Mouse (Mus musculus): ENCODE results near the gene Cyp3a41b. TPM values are rescaled to one million over a fixed set of nuclear protein-coding genes. Genes with fewer than 3 reads are reported as not detected.
"Not testable (repeated sequence)": the region's sequence is repeated elsewhere in the genome, so short reads cannot be mapped to it uniquely, and the experiment has no call there.

Cyp3a41b gene
- not detected in 2 replicates for polyA plus RNA-seq (2016; fragmentation: Nextera tagmentation; extraction: Ambion mirVana)

DNA sequence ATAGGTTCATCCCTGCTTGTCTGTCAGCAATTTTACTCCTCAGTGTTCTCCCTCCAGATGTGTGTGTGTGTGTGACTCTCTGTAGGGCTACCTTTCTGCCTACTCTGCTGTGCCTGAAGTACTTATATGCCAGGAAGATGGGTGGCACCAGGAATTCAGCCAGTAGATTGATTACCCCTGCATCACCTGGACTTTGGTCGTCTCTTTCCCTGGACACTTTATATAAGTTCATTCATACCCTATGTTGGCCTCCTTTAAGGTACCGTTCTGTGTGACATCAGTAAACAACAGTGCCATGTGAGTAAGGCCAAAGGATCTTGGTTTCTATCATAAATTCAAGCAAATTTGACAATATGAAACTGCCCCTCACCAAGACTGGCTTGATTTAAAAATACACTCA is at the start of gene Cyp3a41b:
TSS of gene Cyp3a41b (minus strand) at position 101 of the 400 bp plus-strand sequence.
- H3K4me1 ChIP-seq (replicated peaks); H3K4me3 ChIP-seq; H3K9me3 ChIP-seq (replicated peaks); H3K27me3 ChIP-seq (replicated peaks); ATAC-seq (ENCODE audit: insufficient number of reproducible peaks, low FRiP score); H3K9ac ChIP-seq; H3K4me2 ChIP-seq; H3K27ac ChIP-seq (ENCODE audit: poor library complexity, severe bottlenecking); H3K36me3 ChIP-seq: not testable (repeated sequence)
- 59% methylated on average over 1 of the region's 2 CpGs for WGBS

DNA sequence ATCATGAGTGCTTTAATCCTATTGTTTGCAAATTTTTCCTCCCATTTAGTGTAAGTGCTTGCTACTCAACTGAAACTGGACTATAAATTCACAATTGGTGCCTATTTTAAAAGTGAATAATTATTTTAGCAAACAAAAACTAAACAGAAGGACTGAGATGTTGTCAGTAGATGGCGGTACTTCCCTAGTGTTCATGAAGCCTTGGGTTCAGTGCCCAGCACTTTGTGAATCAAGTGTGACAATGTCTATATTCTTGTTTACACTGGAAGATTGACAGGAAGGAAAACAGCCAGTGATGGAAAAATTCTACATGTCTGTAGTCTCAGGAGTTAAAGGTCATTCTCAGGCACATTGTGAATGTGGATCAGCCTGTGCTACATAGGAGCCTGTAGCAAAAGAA is 47.8 kb upstream of the Cyp3a41b start:
- 64% methylated on average over 1 of the region's 1 CpGs for WGBS
- not testable (repeated sequence) for H3K4me3 ChIP-seq; H3K4me1 ChIP-seq (replicated peaks); H3K27ac ChIP-seq (ENCODE audit: poor library complexity, severe bottlenecking); H3K9ac ChIP-seq; H3K4me2 ChIP-seq; H3K36me3 ChIP-seq; H3K27me3 ChIP-seq (replicated peaks); ATAC-seq (ENCODE audit: insufficient number of reproducible peaks, low FRiP score)
- peaks cover 38% of the 10 kb centered on the region for H3K9me3 ChIP-seq (replicated peaks)

DNA sequence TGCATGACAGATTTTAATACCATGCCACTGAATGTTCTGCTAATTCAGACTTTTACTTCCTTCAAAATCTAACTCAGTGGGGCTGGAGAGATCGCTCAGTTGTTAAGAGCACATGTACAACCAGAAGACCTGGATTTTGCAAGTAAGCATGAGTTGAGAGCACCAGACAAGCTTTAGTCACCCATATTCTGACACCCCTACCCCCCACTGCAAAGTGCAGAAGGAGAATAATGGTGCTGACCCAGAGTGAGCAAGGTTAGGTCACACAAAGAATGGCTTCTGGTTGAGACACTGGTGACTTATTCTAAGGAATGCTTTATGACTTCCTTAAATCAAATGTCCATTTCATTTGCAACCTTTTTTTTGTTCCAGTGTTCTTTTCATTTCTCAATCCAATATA is 20.4 kb upstream of the Cyp3a41b start:
- peaks cover 46% of the 10 kb centered on the region for H3K9me3 ChIP-seq (replicated peaks)

DNA sequence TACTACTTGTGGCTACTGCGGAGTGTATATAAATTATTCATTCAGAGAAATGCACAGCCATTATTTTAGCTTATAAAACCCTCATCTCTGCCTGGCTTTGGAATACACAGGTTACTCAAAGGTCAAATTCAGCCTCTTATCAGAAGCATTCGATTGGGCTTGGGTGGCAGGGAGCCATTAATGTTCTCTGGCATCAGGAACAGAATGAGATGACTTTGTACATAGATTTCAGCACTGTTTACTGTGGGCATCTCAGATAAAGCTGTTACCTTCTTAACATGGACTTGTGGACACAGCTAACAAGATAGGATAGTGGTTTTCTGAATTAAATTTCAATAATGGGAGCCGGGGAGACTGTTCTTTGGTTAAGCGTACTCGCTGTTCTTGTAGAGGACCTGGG is 13.3 kb upstream of the Cyp3a41b start:
- 63% methylated on average over 5 of the region's 5 CpGs for WGBS
- peaks cover 19% of the 10 kb centered on the region for H3K9me3 ChIP-seq (replicated peaks)
- H3K27me3 ChIP-seq (replicated peaks); H3K4me3 ChIP-seq; ATAC-seq (ENCODE audit: insufficient number of reproducible peaks, low FRiP score); H3K36me3 ChIP-seq; H3K4me2 ChIP-seq; H3K27ac ChIP-seq (ENCODE audit: poor library complexity, severe bottlenecking); H3K9ac ChIP-seq; H3K4me1 ChIP-seq (replicated peaks): not testable (repeated sequence)

More for the DNA sequence above, 20.4 kb upstream of the Cyp3a41b start:
- not testable (repeated sequence) for H3K27ac ChIP-seq (ENCODE audit: poor library complexity, severe bottlenecking); H3K4me2 ChIP-seq; H3K9ac ChIP-seq; H3K36me3 ChIP-seq; ATAC-seq (ENCODE audit: insufficient number of reproducible peaks, low FRiP score); H3K4me3 ChIP-seq; H3K27me3 ChIP-seq (replicated peaks); H3K4me1 ChIP-seq (replicated peaks)
- WGBS: 72% methylated on average over 1 of the region's 1 CpGs

DNA sequence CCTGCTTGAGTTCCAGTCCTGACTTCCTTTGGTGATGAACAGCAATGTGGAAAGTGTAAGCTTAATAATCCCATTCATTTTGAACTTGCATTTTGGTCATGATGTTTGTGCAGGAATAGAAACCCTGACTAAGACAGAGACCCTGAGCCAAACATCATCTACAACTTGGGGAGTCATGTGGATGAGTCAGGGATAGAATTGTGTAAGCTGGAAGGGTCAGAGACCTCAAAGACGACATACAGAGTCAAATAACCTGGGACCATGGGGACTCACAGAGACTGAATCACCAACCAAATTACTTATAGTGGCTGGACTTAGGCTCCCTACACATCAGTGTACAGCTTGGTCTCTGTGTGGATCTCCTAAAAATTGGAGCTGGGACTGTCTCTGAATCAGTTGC is 7.2 kb downstream of the Cyp3a41b start:
- H3K9ac ChIP-seq; H3K4me3 ChIP-seq; H3K36me3 ChIP-seq; H3K4me1 ChIP-seq (replicated peaks); H3K4me2 ChIP-seq; H3K27me3 ChIP-seq (replicated peaks); H3K9me3 ChIP-seq (replicated peaks); H3K27ac ChIP-seq (ENCODE audit: poor library complexity, severe bottlenecking); ATAC-seq (ENCODE audit: insufficient number of reproducible peaks, low FRiP score): not testable (repeated sequence)
- 60% methylated on average over 1 of the region's 1 CpGs for WGBS

DNA sequence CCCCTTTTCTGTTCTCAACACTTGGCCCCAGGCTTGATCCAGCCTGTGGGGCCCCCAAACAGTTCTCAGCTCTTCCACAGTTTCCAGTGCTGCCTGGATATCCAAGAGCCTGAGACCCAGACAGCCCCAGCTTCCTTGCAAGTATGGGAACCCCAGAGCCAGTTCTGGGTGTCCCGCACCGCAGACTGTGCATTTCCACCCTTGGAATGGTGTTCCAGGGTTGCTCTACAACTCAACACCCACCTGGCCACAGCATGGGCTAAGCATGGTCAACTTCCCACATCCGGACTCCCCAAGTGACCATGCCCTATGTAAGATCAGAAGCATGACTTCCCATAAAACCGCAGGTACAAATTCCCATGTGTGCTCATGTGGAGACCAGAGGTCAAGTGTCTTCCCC is 8.9 kb downstream of the Cyp3a41b start:
- not testable (repeated sequence) for H3K4me1 ChIP-seq (replicated peaks); H3K9ac ChIP-seq; H3K9me3 ChIP-seq (replicated peaks); ATAC-seq (ENCODE audit: insufficient number of reproducible peaks, low FRiP score); H3K27ac ChIP-seq (ENCODE audit: poor library complexity, severe bottlenecking); H3K4me3 ChIP-seq; H3K27me3 ChIP-seq (replicated peaks); H3K36me3 ChIP-seq; H3K4me2 ChIP-seq
- WGBS: 65% methylated on average over 4 of the region's 4 CpGs

DNA sequence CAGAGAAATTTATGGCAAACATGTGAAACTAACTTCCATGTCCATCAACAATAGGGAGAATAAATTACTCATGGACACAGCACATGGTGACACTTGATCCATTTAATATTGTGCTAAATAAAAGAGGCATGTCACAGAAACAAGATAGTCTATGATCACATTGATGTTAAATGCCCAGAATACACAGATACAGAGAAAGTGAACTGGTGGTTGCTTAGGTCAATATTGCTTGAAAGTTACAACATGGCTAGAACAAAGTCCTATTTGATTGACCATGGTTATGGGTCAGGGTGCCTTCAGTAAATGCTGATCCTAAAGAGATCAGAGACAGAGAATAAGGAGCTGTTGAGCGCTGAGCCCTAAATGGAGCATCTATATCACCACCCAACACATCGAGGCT is 12.6 kb downstream of the Cyp3a41b start:
- H3K4me1 ChIP-seq (replicated peaks); H3K27ac ChIP-seq (ENCODE audit: poor library complexity, severe bottlenecking); H3K9me3 ChIP-seq (replicated peaks); H3K4me3 ChIP-seq; ATAC-seq (ENCODE audit: insufficient number of reproducible peaks, low FRiP score); H3K36me3 ChIP-seq; H3K9ac ChIP-seq; H3K27me3 ChIP-seq (replicated peaks); H3K4me2 ChIP-seq: not testable (repeated sequence)
- WGBS: 64% methylated on average over 2 of the region's 2 CpGs

Other genes with a start within 250 kb of the Cyp3a41b start
- not detected in 2 replicates for gene Cyp3a57, start 239.5 kb downstream of the Cyp3a41b start, polyA plus RNA-seq (2016; fragmentation: Nextera tagmentation; extraction: Ambion mirVana)
- not detected in 2 replicates for gene Cyp3a16, start 115.0 kb downstream of the Cyp3a41b start, polyA plus RNA-seq (2016; fragmentation: Nextera tagmentation; extraction: Ambion mirVana)
- gene Cyp3a41a, start 135.4 kb upstream of the Cyp3a41b start, polyA plus RNA-seq (2016; fragmentation: Nextera tagmentation; extraction: Ambion mirVana): not detected in 2 replicates
- gene Cyp3a44, start 221.1 kb upstream of the Cyp3a41b start, polyA plus RNA-seq (2016; fragmentation: Nextera tagmentation; extraction: Ambion mirVana): not detected in 2 replicates

Data from heart, embryonic 12.5 days (tissue).